In genomic region chr10:81247804-81248203, GRCm38 (mm10) we compare ENCODE assay signal across 35 mouse cellular contexts. TPM values are rescaled to one million over a fixed set of nuclear protein-coding genes. Genes with fewer than 3 reads are reported as not detected.
A peak's percentile ranks its signal among the peaks of the same experiment; 100 is the strongest.
DNase-seq lines count a peak whose midpoint lies in the region; ATAC-seq and TF ChIP-seq lines count a peak whose summit lies in the region.
"Had no signal": no experiment of that assay in that cellular context is flagged by ENCODE, and none has a peak within 500 bp of the region (broad histone marks: within the 10 kb centered on the region; RNA-seq: fewer than 3 reads in every experiment).

No protein-coding gene starts in this region.

- peak in 1 of 2 experiments; percentile 35 for DNase-seq in spleen, adult 2 months (ENCODE audit: low read depth in 1 of 2, low spot score in 2 of 2)
- no peak for DNase-seq in spleen, adult 18-20 months
- DNase-seq in CD4-positive, CD25-positive, alpha-beta regulatory T cell, adult 2 months (ENCODE audit: low read depth, low spot score): peak; percentile 85
- no peak for DNase-seq in midbrain, postnatal 0 days (ENCODE audit: low spot score)
- DNase-seq in kidney, postnatal 14 days: no peak
- DNase-seq: adrenal gland, postnatal 25 days; cerebellum, adult 18-20 months; cerebellum, postnatal 10 days; gastrocnemius, postnatal 36 days; heart, adult 18-20 months; heart, postnatal 4 days; kidney, adult 18-20 months; kidney, postnatal 36 days; liver, embryonic 13.5 days; lung, adult 2 months; lung, postnatal 10 days; midbrain, embryonic 14.5 days; right cerebral cortex, adult 18-20 months had no signal

- peak overlapping the region; percentile 53 for H3K27ac ChIP-seq in spleen, adult 2 months (ENCODE audit: insufficient read depth, low read length)
- peak overlapping the region; percentile 86 for H3K27ac ChIP-seq in small intestine, adult 2 months (ENCODE audit: insufficient read depth, low read depth, low read length)
- no peak overlapping the region for H3K27ac ChIP-seq in midbrain, postnatal 0 days (ENCODE audit: low read depth, low read length)
- H3K27ac ChIP-seq: embryonic facial prominence, embryonic 13.5 days; gastrocnemius, adult 2 months; hindbrain, embryonic 15.5 days; kidney, embryonic 15.5 days; layer of hippocampus, adult 2 months; left cerebral cortex, adult 2 months; limb, embryonic 12.5 days; liver, embryonic 13.5 days; macrophage had no signal

- peak; percentile 67 for ATAC-seq in activated CD4-positive, CD25-positive, alpha-beta regulatory T cell, adult 4 months
- no peak for ATAC-seq in midbrain, postnatal 0 days (ENCODE audit: low FRiP score)
- ATAC-seq: forebrain, embryonic 16.5 days had no signal

- TF ChIP-seq POLR2A in spleen, adult 2 months (IDR thresholded peaks at IDR 0.05; ENCODE audit: low read depth, low read length): no peak
- no peak for TF ChIP-seq POLR2A in small intestine, adult 2 months (IDR thresholded peaks at IDR 0.05; ENCODE audit: low read depth, low read length)

- no peaks in the 10 kb centered on the region for H3K9me3 ChIP-seq in midbrain, postnatal 0 days (ENCODE audit: low read length)
- H3K9me3 ChIP-seq: embryonic facial prominence, embryonic 13.5 days; G1E; heart, embryonic 12.5 days; hindbrain, embryonic 15.5 days; kidney, embryonic 15.5 days; limb, embryonic 12.5 days; liver, embryonic 13.5 days had no signal

- no peaks in the 10 kb centered on the region for H3K36me3 ChIP-seq in spleen, adult 2 months (ENCODE audit: control insufficient read depth, insufficient read depth, low read length)
- H3K36me3 ChIP-seq in small intestine, adult 2 months (ENCODE audit: control insufficient read depth, insufficient read depth, low read length): no peaks in the 10 kb centered on the region; the same call in 1 of the 2 replicates
- H3K36me3 ChIP-seq in midbrain, postnatal 0 days (ENCODE audit: insufficient read depth, low read length): peaks cover 19% of the 10 kb centered on the region
- H3K36me3 ChIP-seq: G1E; heart, embryonic 12.5 days; hindbrain, embryonic 15.5 days; kidney, embryonic 15.5 days; limb, embryonic 12.5 days; liver, embryonic 13.5 days had no signal

- H3K27me3 ChIP-seq in spleen, adult 2 months (ENCODE audit: control insufficient read depth, insufficient read depth, low read length): peaks cover 3% of the 10 kb centered on the region; the same call in 1 of the 2 replicates
- peaks cover 8% of the 10 kb centered on the region for H3K27me3 ChIP-seq in small intestine, adult 2 months (ENCODE audit: control insufficient read depth, insufficient read depth, low read length)
- H3K27me3 ChIP-seq in midbrain, postnatal 0 days (ENCODE audit: insufficient read depth, low read length): no peaks in the 10 kb centered on the region

- no peak for TF ChIP-seq CTCF in spleen, adult 2 months (IDR thresholded peaks at IDR 0.05; ENCODE audit: extremely low read depth, insufficient read depth, insufficient read length, insufficient replicate concordance)
- no peak for TF ChIP-seq CTCF in small intestine, adult 2 months (IDR thresholded peaks at IDR 0.05; ENCODE audit: extremely low read depth, insufficient read length, insufficient replicate concordance, low read depth, low read length)
- no peak for TF ChIP-seq CTCF in midbrain, postnatal 0 days (IDR thresholded peaks at IDR 0.05)

- H3K4me3 ChIP-seq in spleen, adult 2 months (ENCODE audit: extremely low read depth, insufficient read depth, insufficient read length): no peak overlapping the region
- no peak overlapping the region for H3K4me3 ChIP-seq in small intestine, adult 2 months (ENCODE audit: low read depth, low read length)
- H3K4me3 ChIP-seq in midbrain, postnatal 0 days (ENCODE audit: low read depth, low read length): no peak overlapping the region
- H3K4me3 ChIP-seq: embryonic facial prominence, embryonic 13.5 days; erythroblast, embryonic 14.5 days; gastrocnemius, adult 2 months; heart, embryonic 12.5 days; hindbrain, embryonic 15.5 days; kidney, embryonic 15.5 days; layer of hippocampus, adult 2 months; left cerebral cortex, adult 2 months; limb, embryonic 12.5 days; liver, embryonic 13.5 days had no signal

- 75% methylated on average over 2 of the region's 2 CpGs for WGBS in spleen, adult 2 months
- 27% methylated on average over 2 of the region's 2 CpGs for WGBS in small intestine, adult 2 months
- 93% methylated on average over 2 of the region's 2 CpGs for WGBS in midbrain, postnatal 0 days

- H3K9ac ChIP-seq in midbrain, postnatal 0 days (replicated peaks; ENCODE audit: low read length, poor library complexity, severe bottlenecking): no peak overlapping the region
- H3K9ac ChIP-seq: embryonic facial prominence, embryonic 13.5 days; heart, embryonic 12.5 days; hindbrain, embryonic 15.5 days; kidney, embryonic 15.5 days; liver, embryonic 13.5 days had no signal

- peaks cover 3% of the 10 kb centered on the region; the same call in 1 of the 2 replicates for H3K4me1 ChIP-seq in spleen, adult 2 months (ENCODE audit: control insufficient read depth, insufficient read depth, insufficient read length)
- peaks cover 45% of the 10 kb centered on the region for H3K4me1 ChIP-seq in small intestine, adult 2 months (ENCODE audit: control insufficient read depth, insufficient read depth, insufficient read length, low read length)
- H3K4me1 ChIP-seq in midbrain, postnatal 0 days (ENCODE audit: insufficient read depth, low read length): peaks cover 4% of the 10 kb centered on the region; the same call in 1 of the 2 replicates

- no peak overlapping the region for H3K4me2 ChIP-seq in midbrain, postnatal 0 days (ENCODE audit: low read depth, low read length, poor library complexity, severe bottlenecking)
- H3K4me2 ChIP-seq: embryonic facial prominence, embryonic 13.5 days; heart, embryonic 12.5 days; hindbrain, embryonic 15.5 days; kidney, embryonic 15.5 days; limb, embryonic 12.5 days; liver, embryonic 13.5 days had no signal

RNA-seq across cellular contexts. Expression of gene Matk, which starts 4.9 kb away (rescaled TPM):
- 22.5 and 30.0 TPM in 2 replicates for polyA plus RNA-seq in spleen, adult 2 months (2012; rRNA removed)
- polyA plus RNA-seq in activated CD4-positive, CD25-positive, alpha-beta regulatory T cell, adult 4 months (2017; shearing (Covaris generic)): 10 to 100 TPM; 54.3 to 64.7 TPM
- 6.8 and 13.0 TPM in 2 replicates for polyA plus RNA-seq in small intestine, adult 2 months (2012; rRNA removed)
- total RNA-seq in midbrain, postnatal 0 days (2014; rRNA removed): 110 and 114 TPM in 2 replicates
- polyA plus RNA-seq in midbrain, postnatal 0 days (2015; fragmentation: Nextera tagmentation; extraction: Ambion mirVana): 96.9 and 108 TPM in 2 replicates
- polyA plus RNA-seq: G1E had no signal

RNA-seq across cellular contexts. Expression of gene Zfr2, which starts 14.8 kb away (rescaled TPM):
- polyA plus RNA-seq in spleen, adult 2 months (2012; rRNA removed): 5.5 and 6.1 TPM in 2 replicates
- polyA plus RNA-seq in activated CD4-positive, CD25-positive, alpha-beta regulatory T cell, adult 4 months (2017; shearing (Covaris generic)): 1 to 10 TPM in 1 of 2 experiments, under 1 TPM in 1; 0.79 to 1.5 TPM
- 4.9 and 14.2 TPM in 2 replicates for polyA plus RNA-seq in small intestine, adult 2 months (2012; rRNA removed)
- total RNA-seq in midbrain, postnatal 0 days (2014; rRNA removed): 61.3 and 70.2 TPM in 2 replicates
- 24.9 and 25.3 TPM in 2 replicates for polyA plus RNA-seq in midbrain, postnatal 0 days (2015; fragmentation: Nextera tagmentation; extraction: Ambion mirVana)
- total RNA-seq: common myeloid progenitor, adult 5-6 weeks had no signal
- polyA plus RNA-seq: erythroblast, embryonic 14.5 days had no signal

RNA-seq across cellular contexts. Expression of gene Atcay, which starts 17.2 kb away (rescaled TPM):
- 0.92 and 0.95 TPM in 2 replicates for polyA plus RNA-seq in spleen, adult 2 months (2012; rRNA removed)
- 1 to 10 TPM; 4.0 to 5.0 TPM for polyA plus RNA-seq in activated CD4-positive, CD25-positive, alpha-beta regulatory T cell, adult 4 months (2017; shearing (Covaris generic))
- 0.53 and 0.60 TPM in 2 replicates for polyA plus RNA-seq in small intestine, adult 2 months (2012; rRNA removed)
- 195 and 200 TPM in 2 replicates for total RNA-seq in midbrain, postnatal 0 days (2014; rRNA removed)
- polyA plus RNA-seq in midbrain, postnatal 0 days (2015; fragmentation: Nextera tagmentation; extraction: Ambion mirVana): 91.4 and 94.1 TPM in 2 replicates
- total RNA-seq: common myeloid progenitor, adult 5-6 weeks; gastrocnemius, adult 2 months; gastrocnemius, postnatal 36 days; heart, adult 18-20 months; megakaryocyte-erythroid progenitor cell, adult 5-6 weeks; neutrophil, adult 5-6 weeks had no signal
- polyA plus RNA-seq: erythroblast, embryonic 14.5 days; G1E; macrophage had no signal

RNA-seq across cellular contexts. Expression of gene Mrpl54, which starts 18.9 kb away (rescaled TPM):
- 63.6 and 86.9 TPM in 2 replicates for polyA plus RNA-seq in spleen, adult 2 months (2012; rRNA removed)
- 100 to 1,000 TPM; 148 to 166 TPM for polyA plus RNA-seq in activated CD4-positive, CD25-positive, alpha-beta regulatory T cell, adult 4 months (2017; shearing (Covaris generic))
- 104 and 169 TPM in 2 replicates for polyA plus RNA-seq in small intestine, adult 2 months (2012; rRNA removed)
- total RNA-seq in midbrain, postnatal 0 days (2014; rRNA removed): 145 and 164 TPM in 2 replicates
- 162 and 179 TPM in 2 replicates for polyA plus RNA-seq in midbrain, postnatal 0 days (2015; fragmentation: Nextera tagmentation; extraction: Ambion mirVana)

RNA-seq across cellular contexts. Expression of gene Apba3, which starts 19.0 kb away (rescaled TPM):
- 63.0 and 77.1 TPM in 2 replicates for polyA plus RNA-seq in spleen, adult 2 months (2012; rRNA removed)
- polyA plus RNA-seq in activated CD4-positive, CD25-positive, alpha-beta regulatory T cell, adult 4 months (2017; shearing (Covaris generic)): 10 to 100 TPM; 10.2 to 18.0 TPM
- 100 and 207 TPM in 2 replicates for polyA plus RNA-seq in small intestine, adult 2 months (2012; rRNA removed)
- 45.0 and 64.8 TPM in 2 replicates for total RNA-seq in midbrain, postnatal 0 days (2014; rRNA removed)
- polyA plus RNA-seq in midbrain, postnatal 0 days (2015; fragmentation: Nextera tagmentation; extraction: Ambion mirVana): 25.0 and 25.2 TPM in 2 replicates

Comparison
In these comparisons a context has a peak if more than half of its experiments do, and no peak if none do; other contexts are left out.
1. RNA of gene Atcay, which starts 17.2 kb away (polyA plus RNA-seq): 91.4 to 94.1 TPM in midbrain, postnatal 0 days; 4.0 to 5.0 TPM in activated CD4-positive, CD25-positive, alpha-beta regulatory T cell, adult 4 months, 0.92 to 0.95 TPM in spleen, adult 2 months and 0.53 to 0.60 TPM in small intestine, adult 2 months; every median in the first group is over 10 times any median in the second.